Mouse (Mus musculus) small intestine, adult 2 months (tissue): ENCODE measurements around the gene Trim8. TPM values are rescaled to one million over a fixed set of nuclear protein-coding genes. Genes with fewer than 3 reads are reported as not detected.
A peak's percentile ranks its signal among the peaks of the same experiment; 100 is the strongest.

Source experiments
- H3K27ac ChIP-seq: fragments of 200-500 bp; 2 replicates; pipeline ENCODE4 v1.5.1; 2012; ENCODE audit warnings: low read depth, low read length, control low read depth, inconsistent platforms; ENCODE audit not compliant: insufficient read depth
- H3K27me3 ChIP-seq: fragments of 200-500 bp; 2 replicates; pipeline ENCODE4 v1.6.1; 2012; ENCODE audit warnings: mild to moderate bottlenecking, moderate library complexity, low read length, inconsistent platforms; ENCODE audit not compliant: control insufficient read depth, insufficient read depth
- H3K36me3 ChIP-seq: fragments of 200-500 bp; 2 replicates; pipeline ENCODE4 v1.6.1; 2012; ENCODE audit warnings: mild to moderate bottlenecking, low read length, control low read depth, inconsistent platforms; ENCODE audit not compliant: control insufficient read depth, insufficient read depth
- H3K4me1 ChIP-seq: fragments of 200-500 bp; 2 replicates; pipeline ENCODE4 v1.6.1; 2012; ENCODE audit warnings: low read length, inconsistent platforms, mixed read lengths; ENCODE audit not compliant: control insufficient read depth, insufficient read depth, insufficient read length
- H3K4me3 ChIP-seq: fragments of 200-500 bp; 2 replicates; pipeline ENCODE4 v1.5.1; 2012; ENCODE audit warnings: low read depth, mild to moderate bottlenecking, control low read depth, inconsistent platforms, low read length, moderate library complexity
- CTCF ChIP-seq: fragments of 200-500 bp; IDR thresholded peaks from 2 replicates; pipeline ENCODE4 v1.5.1; 2012; ENCODE audit warnings: low read depth, mild to moderate bottlenecking, control low read depth, inconsistent platforms, low read length, moderate library complexity, mixed read lengths; ENCODE audit not compliant: insufficient replicate concordance, insufficient read length; ENCODE audit errors: extremely low read depth
- POLR2A ChIP-seq: fragments of 200-500 bp; IDR thresholded peaks from 2 replicates; pipeline ENCODE4 v1.6.1; 2012; ENCODE audit warnings: low read depth, mild to moderate bottlenecking, control low read depth, inconsistent platforms, low read length, moderate library complexity
- WGBS: fragments of 180-500 bp; shearing (Covaris S2); methylation state at CpG from one replicate; pipeline ENCODE4 v1.1.7; 2018; 5-methylcytosine and 5-hydroxymethylcytosine counted together
- polyA plus RNA-seq: library from polyadenylated mRNA; depleted of rRNA; stranded (reverse); fragments of >200 nt; gene quantifications from 2 replicates; pipeline ENCODE4 v1.2.3, GENCODE M21; 2012

Gene Trim8
- polyA plus RNA-seq, 1 experiment = 54.8 TPM

- Histone ChIP-seq H3K36me3 (no peaks in the 10 kb centered on the region), H3K4me3 (no peak overlapping the region), H3K4me1 (peaks cover 34% of the 10 kb centered on the region), H3K27me3 (no peaks in the 10 kb centered on the region), H3K27ac (no peak overlapping the region)
- TF ChIP-seq CTCF (no peak), POLR2A (no peak)
- WGBS = 69% methylated on average over 13 of the region's 13 CpGs
Observed at GRCm38 (mm10) chr19:46529601-46530448, 28.3 kb downstream of the Trim8 start.

- Histone ChIP-seq H3K4me1 (peaks cover 36% of the 10 kb centered on the region), H3K27ac (no peak overlapping the region), H3K4me3 (no peak overlapping the region), H3K36me3 (no peaks in the 10 kb centered on the region), H3K27me3 (no peaks in the 10 kb centered on the region)
- WGBS = 78% methylated on average over 8 of the region's 8 CpGs
- TF ChIP-seq CTCF = no peak
- TF ChIP-seq POLR2A = no peak
Observed at GRCm38 (mm10) chr19:46530449-46530990, 29.0 kb downstream of the Trim8 start.

DNA sequence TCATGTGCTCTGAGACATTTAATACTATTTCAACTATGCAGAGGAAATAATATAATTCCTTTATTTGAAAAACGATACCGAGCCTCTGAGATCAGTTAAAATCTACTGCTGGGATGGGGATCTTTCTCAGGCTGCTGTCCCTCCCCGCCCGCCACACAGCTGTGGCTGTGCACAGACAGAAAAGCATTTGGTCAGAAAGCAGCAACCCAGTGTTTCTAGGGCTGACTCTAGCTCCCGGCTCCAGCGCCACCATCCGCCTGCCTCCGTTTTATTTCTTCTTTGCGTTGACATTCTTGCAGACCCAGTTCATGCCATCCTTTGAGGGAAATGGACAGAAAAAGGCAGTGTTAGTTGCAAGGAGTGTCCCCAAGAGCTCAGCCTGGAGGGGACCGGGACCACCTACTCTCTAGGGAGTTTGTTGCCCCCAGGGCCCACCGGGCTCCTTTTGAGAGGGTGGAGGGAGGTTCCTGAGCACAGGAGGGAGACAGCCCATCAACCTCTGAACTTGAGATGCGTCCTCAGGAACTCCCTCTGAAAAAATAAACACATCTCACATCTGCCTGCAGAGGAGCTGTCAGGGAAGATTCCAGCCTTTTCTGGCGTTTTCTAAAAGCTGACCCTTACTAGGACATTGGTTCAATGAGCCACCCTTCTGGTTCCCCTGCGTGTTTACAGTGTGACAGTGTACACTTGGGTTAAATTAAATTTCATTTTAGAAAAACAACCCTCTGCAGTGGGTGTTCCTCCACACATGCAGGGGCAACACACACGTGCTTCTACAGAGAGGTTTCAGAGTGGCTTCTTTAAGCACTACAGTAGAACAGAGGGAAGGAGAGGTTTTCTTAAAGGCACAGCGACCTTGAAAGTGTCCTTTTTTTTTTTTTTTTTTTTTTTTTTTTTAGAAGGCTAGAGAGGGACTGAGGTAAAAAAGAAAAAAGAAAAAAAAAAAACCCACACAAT lies 29.8 kb downstream of the Trim8 start:
- Histone ChIP-seq H3K36me3 (no peaks in the 10 kb centered on the region), H3K27me3 (no peaks in the 10 kb centered on the region), H3K4me3 (no peak overlapping the region), H3K27ac (no peak overlapping the region), H3K4me1 (peaks cover 36% of the 10 kb centered on the region)
- WGBS = 54% methylated on average over 16 of the region's 16 CpGs
- TF ChIP-seq POLR2A = no peak
- no peak for TF ChIP-seq CTCF

DNA sequence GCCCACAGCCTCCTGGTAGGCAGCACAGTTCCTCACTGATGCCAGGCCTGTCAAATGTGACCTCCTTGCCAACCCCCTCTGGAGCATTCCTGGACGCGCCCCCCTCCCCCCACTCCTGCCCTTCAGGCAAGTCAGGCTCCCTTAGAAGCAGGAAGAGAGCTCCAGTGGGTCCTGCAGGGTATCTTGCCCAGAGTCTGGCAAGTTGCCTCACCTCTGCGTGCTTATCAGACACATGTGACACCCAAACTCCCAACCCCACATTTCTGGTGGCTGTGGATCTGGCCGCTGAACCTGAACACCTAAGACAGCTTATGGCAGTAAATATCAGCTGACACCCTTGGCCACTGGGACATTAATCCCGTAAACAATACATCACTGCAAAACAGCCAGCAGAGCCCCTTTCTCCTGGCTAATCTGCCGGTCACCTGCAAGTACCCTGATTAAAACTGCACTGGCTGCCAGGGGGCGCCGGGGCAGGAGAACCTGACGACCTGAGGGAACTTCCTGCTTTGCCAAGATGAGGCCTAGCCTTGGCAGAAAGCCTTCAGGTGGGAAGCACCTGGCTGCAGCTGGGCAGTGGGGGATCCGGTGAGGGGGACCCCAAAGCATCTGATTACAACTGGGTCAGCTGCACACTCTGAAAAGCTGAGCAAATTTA lies 30.7 kb downstream of the Trim8 start:
- WGBS = 16% methylated on average over 10 of the region's 10 CpGs
- TF ChIP-seq POLR2A = no peak
- TF ChIP-seq CTCF = peak; percentile 11; the same call in 1 of the 2 replicates
- Histone ChIP-seq H3K4me3 (no peak overlapping the region), H3K27ac (peak overlapping the region; percentile 35; the same call in 1 of the 2 replicates), H3K36me3 (no peaks in the 10 kb centered on the region), H3K27me3 (no peaks in the 10 kb centered on the region), H3K4me1 (peaks cover 36% of the 10 kb centered on the region)

GRCm38 (mm10) chr19:46533066-46533465 lies 31.6 kb downstream of the Trim8 start:
- no peak for TF ChIP-seq CTCF
- TF ChIP-seq POLR2A = no peak
- Histone ChIP-seq H3K36me3 (no peaks in the 10 kb centered on the region), H3K4me3 (no peak overlapping the region), H3K4me1 (peaks cover 35% of the 10 kb centered on the region), H3K27me3 (no peaks in the 10 kb centered on the region), H3K27ac (no peak overlapping the region)
- WGBS = 51% methylated on average over 4 of the region's 4 CpGs

DNA sequence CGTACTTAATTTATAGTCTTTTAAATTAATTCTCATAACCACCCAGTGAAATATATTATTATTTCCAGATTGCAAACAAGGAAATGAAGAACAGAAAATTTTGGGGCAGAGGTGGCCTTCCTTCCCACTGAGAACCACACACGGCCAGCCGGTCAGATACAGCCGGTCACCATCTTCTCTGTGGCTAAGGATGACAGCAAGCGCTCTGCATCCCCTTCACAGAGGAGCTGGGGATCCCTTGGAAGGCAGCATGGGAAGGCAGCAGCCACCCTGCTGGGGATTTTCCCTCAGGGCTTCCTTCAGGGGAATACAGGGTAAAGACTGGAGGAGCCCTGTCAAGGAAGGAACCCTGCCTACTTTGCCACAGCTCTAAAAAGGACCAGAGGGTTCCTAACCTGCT lies 32.0 kb downstream of the Trim8 start:
- no peaks in the 10 kb centered on the region for H3K36me3 ChIP-seq
- no peak overlapping the region for H3K4me3 ChIP-seq
- 75% methylated on average over 5 of the region's 5 CpGs for WGBS
- no peak overlapping the region for H3K27ac ChIP-seq
- H3K27me3 ChIP-seq = no peaks in the 10 kb centered on the region
- peaks cover 32% of the 10 kb centered on the region for H3K4me1 ChIP-seq
- TF ChIP-seq POLR2A (no peak), CTCF (no peak)
